Mouse (Mus musculus) neural tube, embryonic 10.5 days (tissue): ENCODE results near the gene Itpr2.

Experiments
- DNase-seq: peaks from one replicate; pipeline ENCODE4 v3.0.0-alpha.2; 2017; ENCODE audit warnings: low spot score; ENCODE audit errors: extremely low spot score

The Itpr2 gene

DNA sequence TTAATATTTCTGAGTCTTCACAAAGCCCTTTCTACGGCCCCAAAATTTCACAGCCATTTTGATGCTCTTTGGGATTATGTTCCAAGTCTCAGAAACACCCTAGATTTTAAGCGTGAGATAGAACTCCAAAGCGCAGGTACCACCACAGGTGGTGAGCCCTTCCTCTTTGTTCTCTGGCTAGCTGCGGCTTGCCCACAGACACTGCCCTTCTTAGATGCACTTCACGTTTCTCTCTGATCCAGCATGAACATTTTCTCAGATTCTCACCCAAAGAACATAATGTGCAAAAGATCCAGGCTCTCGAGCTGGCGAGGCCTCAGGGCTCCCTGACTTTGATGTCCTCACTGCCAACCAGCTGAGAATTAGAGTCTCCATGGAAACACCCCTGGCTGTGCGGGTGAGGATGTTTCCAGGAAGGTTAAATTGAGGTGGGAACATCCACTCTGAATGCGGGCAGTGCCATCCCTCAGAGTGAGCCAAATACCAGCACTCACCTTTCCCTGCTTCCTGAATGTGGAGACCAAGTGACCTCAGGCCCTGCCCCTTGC is 149.7 kb downstream of the Itpr2 start:
- no peak for DNase-seq

DNA sequence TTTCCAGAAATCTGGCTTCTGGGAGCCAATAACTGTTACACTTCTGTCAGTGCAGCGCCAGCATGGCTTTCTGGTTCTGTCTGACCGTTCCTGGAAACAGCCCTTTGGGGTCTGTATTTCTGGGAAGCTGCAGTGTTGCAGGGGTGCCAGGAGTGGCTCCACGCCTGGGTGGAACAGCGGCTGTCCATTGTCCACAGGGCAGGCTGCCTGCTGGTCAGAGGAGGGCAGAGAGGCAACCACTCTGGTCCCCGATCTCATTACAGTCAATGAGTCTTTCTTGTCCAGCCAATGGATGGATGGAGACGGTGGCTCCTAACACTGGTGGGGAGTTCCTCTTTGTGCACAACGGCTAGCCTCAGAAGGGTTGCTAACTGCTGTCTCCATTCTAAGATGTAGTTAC is 150.2 kb downstream of the Itpr2 start:
- DNase-seq: no peak

DNA sequence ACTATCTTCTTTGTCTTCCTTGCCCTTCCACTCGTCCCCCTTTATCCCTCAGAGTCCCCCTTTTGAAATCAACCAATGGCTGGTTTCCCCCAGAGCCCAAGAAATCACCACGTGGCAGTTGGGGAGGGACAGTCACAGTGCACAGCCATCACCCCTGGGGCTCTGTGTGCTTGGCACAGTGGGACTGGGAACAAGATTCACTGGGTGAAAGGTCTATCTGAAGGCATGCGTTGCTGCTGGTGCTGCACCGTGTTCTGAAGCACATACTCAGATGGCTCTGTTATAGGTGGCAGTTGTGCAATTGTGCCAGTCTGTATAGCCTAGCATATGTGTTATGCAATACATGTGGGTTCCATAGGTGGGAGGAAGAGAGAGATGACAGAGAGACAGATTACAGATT is 154.5 kb downstream of the Itpr2 start:
- no peak for DNase-seq

DNA sequence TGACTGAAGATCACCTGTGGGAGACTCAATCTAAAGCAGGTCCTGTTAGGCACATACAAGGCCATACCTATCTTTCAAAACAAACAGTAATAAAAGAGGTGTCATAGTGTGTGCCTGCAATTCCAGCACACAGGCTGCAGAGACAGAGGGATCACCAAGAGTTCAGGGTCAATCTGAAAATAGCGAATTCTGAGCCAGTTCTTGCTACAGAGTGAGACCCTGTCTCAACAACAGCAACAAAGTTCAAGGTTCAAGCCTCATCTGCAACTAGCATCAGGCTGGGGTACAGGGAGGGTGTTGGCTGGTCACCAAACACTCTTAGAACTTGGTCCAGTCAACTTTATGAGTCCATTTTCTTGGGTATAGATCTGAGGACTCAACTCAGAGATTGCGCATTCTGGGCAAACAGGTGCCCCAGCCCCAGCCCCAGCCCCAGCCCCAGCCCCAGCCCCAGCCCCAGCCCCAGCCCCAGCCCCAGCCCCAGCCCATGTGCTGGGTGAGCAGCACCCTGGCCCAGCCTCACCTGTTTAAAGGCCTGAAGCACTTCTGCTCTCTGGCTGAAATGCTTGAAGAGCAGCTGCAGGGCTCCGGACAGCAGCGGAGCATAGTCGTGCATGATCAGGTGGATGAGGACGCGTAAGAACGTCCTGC is 155.4 kb downstream of the Itpr2 start:
- DNase-seq: no peak

DNA sequence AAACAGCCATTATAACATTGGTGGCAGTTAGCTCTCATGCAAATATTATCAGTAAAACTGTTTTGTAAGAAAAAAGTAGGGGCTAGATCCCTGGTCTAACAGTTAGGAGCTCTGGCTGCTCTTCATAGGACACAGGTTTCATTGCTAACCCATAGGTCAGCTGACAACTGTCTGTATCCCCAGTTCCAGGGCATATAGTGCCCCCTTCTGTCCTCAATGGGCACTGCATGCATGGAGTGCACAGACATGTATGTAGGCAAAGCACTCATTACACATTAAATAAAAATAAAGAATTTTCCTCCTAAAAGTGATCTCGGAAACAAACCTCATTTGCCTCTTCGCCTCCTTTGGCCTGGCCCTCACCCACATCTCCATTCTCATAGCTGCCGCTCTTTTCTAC is 157.3 kb downstream of the Itpr2 start:
- DNase-seq: peak; percentile 55

DNA sequence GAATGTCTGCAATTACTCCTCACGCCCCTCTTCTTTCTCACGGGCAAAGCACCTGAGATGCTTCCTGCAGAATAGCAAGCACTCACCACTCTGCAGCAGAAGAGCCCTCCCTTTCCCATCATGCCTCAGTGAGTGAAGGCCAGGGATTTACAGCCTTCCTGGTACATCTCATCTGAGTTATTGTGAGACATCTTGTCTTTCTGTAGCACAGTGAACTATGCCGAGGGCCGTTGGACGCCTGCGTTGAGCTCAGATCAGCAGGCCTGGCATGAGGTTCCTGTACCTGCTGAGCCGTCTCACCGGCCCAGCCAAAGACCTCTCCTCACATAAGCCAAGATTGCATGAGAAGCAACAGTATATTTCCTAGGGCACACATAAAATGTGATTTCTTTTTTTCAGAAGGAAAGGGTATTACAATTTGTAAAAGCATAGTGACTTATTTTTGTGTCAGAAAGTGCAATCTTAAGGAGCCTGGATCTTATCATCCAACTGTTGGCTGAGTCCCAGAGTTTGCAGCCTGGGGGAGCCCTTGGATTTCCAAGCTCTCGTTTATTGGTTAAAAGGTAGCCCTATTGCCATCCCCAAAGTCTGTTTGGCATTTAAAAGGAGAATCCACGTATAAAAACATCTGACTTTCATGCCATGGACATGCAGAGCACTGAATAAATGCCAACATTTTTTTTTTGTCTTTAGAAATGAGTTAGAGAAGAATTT is 158.2 kb downstream of the Itpr2 start:
- no peak for DNase-seq

DNA sequence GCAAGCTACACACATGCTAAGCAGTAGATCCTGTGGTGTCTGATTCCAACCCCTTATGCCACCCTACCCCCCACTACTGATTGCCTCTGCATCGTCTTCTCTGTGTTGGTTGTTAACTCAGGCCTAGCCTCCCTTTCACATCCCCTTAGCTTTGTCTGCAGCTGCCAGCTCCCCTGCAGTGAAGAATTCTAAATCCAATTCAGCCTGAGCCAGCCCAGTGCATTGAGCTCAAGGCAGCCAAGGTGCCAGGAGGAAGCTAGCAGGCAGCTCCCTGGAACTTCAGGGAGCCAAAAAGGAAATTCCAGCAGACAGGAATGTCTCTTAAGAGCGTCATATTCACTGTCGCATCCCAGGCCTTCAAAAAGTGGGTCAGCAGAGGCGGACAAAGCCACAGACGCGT is 159.0 kb downstream of the Itpr2 start:
- DNase-seq: no peak

DNA sequence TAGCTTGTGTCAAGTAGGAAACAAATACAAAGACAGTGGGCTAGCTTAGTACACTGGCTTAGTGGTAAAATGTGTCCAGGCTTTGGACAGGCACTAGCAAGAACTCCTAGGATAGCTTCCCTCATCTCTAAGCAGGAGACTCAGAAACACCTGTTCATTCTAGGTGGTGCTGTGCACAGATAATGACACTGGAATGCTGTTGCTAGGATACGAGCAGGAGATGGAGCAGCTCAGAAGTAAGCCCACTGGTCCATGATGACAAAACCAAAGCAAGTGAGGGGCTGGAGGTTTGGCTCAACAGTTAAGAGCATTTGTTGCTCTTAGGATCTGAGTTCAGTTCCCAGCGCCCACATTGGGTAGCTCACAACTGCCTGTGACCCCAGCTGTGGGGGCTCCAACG is 160.1 kb downstream of the Itpr2 start:
- no peak for DNase-seq

DNA sequence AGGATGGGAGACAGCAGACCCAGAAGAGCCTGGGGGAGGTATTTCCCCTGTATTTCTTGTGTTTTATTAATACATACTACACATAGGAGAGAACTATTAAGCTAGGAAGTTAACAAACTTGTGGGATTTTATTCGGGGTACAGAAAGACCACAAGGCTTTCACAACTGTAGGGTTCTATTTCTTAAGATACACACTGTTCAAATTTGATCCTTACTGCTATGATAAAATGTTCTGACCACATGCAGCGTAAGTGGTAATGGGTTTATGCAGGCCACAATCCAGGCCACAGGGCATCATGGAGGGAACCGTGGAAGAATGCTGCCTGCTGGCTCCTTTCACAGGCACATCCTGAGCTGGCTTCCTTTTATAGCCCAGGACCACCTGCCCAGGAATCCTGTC is 160.6 kb downstream of the Itpr2 start:
- DNase-seq: no peak

DNA sequence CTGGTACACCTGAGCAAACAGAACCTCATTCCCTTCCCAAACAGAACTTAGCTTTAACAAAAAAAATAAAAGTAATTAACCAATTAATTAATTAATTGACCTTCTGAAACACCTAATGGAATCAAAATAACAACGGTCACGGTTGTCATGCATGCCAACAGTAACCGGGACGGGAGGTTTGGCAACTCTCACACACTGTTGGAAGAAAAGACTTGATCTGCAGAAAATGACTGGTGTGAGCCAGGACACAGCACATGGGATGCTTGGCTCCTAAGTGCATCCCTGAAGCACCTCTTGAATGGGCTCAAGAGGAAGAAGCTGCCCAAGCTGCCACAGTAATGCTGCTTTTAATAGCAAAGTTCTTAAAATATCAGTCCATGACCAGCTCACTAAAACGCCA is 161.1 kb downstream of the Itpr2 start:
- no peak for DNase-seq

DNA sequence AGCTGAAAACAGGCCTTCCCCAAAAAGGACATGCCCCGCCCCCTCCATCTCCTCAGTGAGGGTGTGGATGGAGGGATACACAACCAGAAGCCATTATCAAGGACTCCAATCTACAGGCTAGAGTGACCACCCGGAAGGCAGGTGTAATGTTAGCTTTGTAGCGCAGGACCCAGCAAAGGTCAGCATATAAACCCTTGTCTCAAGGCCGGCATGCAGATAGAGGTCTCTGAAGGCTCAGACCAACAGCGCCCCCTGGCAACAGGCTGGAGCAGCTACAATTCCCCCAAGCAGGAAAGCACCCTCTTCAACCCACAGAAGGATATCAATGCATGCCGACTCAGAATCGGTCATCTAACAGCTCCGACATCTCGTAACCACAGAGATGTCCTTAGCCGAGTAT is 162.2 kb downstream of the Itpr2 start:
- peak; percentile 56 for DNase-seq

DNA sequence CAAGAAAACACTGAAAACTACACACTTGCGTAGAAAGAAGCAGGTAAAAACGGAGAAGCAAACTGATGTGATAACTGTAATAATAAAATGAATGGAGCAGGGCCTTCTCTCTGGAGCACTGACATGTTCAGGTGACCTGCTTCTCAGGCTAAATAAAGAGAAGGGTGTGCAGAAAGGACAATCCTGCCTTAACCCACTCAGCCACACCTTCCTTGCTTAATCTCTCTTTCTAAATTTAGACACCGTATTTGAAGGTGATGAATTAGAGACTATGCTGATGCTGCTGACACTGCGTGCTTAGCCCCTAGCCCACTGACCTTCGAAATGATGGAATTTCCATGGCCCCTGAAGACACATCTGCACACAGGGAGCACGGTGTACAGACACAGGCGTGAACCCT is 164.8 kb downstream of the Itpr2 start:
- no peak for DNase-seq

DNA sequence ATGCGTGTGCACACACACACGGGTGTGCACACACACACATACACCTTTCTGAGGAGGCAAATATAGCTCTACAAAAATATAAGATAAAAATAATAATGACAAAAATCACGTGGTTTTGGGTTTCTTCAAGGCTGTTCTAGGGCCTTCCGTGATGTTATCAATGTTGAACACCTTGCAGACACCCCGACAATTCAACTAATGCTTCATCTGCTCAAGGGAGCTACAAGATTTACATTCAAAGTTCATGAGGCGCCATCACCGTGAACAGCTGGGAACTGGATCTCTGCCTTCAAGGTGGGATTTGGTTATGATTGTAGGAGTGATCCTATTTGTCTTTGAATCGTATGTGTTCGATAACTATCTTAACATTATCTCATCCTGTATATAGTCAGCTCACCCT is 166.8 kb downstream of the Itpr2 start:
- DNase-seq: no peak

DNA sequence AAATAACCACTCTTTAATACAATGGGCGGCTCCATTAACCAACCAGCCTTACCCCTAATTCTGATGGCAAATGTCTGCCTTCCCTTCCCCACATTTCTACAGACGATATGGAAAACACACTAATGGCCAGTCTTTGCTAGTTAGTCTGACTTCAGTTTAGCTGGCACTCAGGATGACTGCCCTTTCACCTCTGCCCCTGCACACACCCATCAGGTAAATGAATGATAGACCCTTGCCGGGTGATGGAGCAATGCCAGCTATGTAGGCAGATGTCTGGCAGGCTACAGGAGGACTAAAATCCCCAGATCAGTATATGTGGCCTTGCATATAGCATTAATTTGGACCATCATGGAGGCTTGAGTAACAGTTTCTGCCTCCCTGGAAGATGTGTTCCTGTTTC is 168.5 kb downstream of the Itpr2 start:
- DNase-seq: no peak

DNA sequence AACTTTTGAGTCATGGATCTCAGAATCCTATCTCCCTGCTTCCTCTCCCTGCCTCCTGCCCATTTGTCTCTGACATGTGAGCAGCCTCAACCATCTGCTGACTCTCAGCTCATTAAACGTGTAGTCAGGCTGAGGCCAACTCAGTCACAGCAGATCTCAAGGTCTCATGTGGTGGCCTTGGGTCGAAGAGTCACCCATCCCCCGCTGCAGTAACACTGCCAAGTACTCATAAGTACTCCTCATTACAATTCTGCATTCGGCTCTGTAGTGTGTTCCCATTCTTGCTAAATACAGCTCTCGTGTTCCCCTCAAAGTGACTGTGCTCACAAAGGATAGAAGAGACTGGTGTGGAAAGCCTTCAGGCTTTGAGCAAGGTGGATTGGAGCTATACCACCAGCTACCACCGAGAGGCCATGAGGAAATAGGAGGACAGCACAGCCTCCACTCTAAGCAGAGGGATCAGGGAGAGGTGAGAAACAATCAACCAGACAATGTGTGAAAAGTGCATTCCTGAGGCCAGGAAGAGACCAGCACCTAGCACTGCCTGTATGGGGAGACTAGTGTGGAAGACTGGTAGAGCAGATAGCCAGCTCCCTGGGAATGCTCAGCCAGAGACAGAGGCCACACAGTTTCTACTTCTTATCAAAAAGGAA is 170.9 kb downstream of the Itpr2 start:
- no peak for DNase-seq

DNA sequence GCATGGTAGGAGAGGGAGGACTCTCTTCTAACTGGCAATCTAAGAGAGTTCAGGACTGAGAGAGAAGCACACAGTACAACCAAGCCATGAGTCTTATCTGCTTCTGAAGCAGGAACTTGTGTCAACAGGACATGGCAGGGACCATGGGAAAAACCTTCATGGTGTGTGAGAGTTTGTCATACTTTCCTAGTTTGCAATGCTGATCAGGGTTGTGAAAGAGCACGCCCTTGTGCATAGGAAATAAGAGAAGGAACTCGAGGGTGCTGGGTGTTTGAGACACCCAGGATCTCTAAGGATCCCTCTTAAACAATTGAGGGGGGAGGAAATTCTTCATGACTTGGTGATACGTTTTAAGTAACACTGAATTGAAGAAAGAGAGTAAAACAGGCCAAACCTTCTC is 172.9 kb downstream of the Itpr2 start:
- DNase-seq: no peak

DNA sequence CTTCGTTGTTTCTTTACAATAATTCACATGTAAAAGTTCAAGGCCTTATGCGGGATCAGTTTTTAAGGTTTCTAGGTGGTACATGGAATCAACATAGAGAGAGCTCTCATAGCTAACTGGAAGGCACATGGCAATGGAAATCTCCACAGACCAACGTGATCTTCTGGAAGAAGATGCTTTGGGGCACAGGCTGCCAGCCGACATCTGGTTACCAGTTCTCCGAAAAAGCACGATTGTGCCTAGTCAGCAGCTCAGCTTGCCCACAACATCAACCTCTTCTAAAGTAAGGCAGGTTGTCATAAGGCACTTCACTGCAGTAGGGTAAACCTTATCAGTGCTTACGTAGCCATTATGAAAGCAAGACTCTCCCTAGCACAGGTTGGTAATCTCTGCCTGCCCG is 175.4 kb downstream of the Itpr2 start:
- DNase-seq: no peak

DNA sequence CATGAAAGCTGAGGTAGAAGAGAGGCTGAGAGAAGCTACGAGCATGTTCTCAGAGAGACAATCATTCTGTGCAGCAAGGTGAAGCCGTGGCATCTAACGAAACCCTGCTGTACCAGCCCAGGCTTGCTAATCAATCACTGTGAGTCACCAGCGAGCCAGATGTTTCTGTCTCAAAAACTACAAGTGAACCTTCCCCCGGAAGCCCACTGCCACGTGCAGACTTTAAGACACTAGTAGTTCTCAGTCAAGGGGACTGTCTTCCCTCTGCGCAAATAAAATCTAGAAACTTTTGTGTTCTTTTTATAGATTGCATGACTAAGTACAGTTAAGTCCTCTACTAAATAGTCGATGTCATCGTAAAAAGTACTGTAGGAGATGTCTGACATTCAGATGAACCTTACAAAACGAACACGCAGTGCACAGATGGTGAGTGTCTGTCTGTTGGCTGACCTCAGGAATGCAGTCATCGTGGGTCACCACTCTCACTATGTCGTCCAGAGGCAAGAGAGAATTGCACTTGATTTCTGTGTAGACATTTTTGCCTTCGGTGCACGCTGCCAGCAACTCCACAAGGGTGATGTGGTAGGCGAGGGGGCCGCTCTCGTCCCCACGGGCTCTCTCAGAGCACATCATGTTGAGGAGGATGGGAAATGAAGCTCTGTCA is 177.3 kb downstream of the Itpr2 start:
- no peak for DNase-seq

DNA sequence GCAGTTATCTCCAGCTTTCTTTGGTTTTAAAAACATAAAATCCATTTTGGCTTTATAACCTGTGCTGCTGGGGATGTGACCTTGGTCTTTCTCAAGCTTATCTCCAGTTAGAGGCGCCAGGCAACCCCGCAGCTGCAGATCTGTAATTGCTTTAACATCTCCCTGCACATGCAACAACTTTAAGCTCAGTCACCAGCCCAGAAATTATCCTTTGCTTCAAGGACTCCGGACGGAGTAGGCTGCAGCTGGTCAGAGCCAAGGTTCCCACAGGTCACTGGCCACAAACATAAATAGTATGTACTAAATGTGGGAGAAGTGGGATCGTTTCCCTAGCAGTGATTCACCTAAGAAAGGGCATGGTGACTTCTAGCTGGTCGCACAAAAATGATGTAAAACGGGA is 179.5 kb downstream of the Itpr2 start:
- no peak for DNase-seq

DNA sequence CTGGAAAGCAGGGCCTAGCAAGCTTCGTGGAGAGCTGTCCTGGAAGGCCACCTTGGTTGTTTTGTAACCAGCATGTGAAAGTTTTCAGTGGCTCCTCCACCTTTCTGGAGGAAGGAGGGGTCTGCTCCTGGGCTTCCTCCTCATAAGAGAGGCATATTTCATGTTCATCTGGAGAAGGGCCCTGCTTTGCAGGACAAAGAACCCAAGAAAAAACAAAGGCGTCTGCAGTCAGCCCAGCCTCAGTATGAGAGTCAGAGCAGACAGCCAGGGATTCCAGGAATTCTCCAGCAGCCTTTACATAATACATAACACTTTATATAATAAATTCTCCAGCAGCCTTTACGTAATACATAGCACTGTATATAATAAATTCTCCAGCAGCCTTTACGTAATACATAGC is 180.1 kb downstream of the Itpr2 start:
- no peak for DNase-seq

DNA sequence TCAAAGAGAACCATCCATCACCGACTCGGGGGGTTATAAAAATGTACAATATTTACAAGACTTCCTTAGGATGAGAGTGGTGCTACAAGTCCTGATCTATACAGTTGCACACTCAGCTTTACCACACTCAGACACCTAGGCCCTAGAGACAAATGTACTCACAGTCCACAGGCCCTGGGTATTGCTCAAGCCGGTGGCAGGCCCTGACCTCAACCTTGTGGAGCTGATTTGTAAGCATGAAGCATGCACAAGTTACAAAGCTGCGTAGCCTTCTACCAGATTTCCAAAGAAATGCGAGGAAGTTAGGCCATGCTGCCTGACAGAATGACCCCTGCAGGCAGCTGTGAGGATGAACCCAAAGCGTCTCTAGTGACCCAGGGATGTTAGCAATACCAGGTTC is 185.6 kb downstream of the Itpr2 start:
- no peak for DNase-seq

DNA sequence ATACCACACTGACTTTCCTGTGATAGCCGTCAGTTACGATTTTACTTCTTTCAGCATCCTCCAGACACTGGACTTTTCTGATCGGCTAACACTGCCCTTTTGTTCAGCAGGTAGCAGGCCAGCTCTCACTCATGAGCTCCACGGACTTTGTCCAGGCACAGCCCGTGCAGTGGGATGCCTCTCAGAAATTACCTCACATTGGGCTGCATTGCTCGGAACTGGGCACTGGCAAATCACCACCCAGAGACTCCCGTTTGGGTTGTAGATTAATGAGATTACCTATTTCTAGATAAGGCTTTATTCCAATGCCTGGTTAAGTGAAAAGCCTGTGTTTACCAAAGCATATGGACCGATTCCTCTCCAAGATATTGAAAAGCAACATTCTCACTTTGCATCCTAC is 186.9 kb downstream of the Itpr2 start:
- no peak for DNase-seq
